Mouse (Mus musculus): ENCODE results near the gene Usp47. TPM values are rescaled to one million over a fixed set of nuclear protein-coding genes. Genes with fewer than 3 reads are reported as not detected.

The Usp47 gene
- polyA plus RNA-seq, 1 experiment from 2014 or later: 82.0 TPM

DNA sequence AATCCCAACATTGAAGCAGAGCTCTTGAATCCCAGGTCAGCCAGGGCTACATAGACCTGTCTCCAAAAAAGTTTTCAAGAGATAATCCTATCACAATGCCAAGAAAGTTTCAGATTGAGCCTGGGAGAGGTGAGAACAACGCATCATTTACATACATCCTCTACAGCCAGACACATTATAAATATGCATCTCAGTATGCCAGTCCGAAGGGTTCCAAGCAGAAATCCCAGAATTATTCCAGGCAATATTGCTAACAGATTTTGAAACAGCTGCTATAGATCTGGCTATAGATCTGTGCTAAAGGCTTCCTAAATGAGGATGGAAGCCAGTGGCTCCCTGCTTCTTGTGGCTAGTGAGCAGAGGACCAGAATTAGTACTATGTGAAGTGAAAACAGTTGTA, 77.6 kb downstream of the Usp47 start:
- Histone ChIP-seq H3K36me3 (ENCODE audit: control insufficient read depth, insufficient read depth, low read length) (peaks cover 79% of the 10 kb centered on the region), H3K4me2 (ENCODE audit: low read length) (no peak overlapping the region), H3K9me3 (replicated peaks; ENCODE audit: control insufficient read depth, low read length) (no peaks in the 10 kb centered on the region), H3K27me3 (replicated peaks; ENCODE audit: control insufficient read depth, insufficient read depth, low read length) (no peaks in the 10 kb centered on the region), H3K4me3 (ENCODE audit: low read depth, low read length) (no peak overlapping the region), H3K27ac (ENCODE audit: low read depth, low read length) (0 out of 2 replicates have a peak overlapping the region, but pooled peaks have one; percentile 9), H3K9ac (ENCODE audit: low read length) (no peak overlapping the region), H3K4me1 (ENCODE audit: control insufficient read depth, insufficient read depth, low read length) (no peaks in the 10 kb centered on the region)
- WGBS: 79% methylated on average over 2 of the region's 2 CpGs
- ATAC-seq (peak; percentile 55; the same call in 1 of the 2 replicates), DNase-seq (ENCODE audit: low spot score) (peak; percentile 40)

DNA sequence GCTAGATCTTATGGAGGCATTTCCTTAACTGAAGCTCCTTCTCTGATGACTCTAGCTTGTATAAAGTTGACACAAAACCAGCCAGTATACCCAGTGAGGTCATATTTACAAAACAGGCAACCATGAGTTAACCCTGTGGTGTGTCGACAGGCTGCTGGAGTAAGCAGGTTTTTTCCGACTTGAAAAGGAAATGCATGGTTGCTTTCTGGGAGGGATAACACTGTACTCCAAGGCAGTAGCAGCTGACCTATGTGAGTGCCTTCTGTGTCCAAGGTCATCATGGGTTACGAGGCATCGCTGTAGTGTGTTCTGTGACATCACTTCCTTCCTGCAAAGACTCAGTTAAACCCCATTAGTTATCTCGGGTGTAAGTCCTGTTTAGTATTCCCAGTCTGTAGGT, 79.6 kb downstream of the Usp47 start:
- Histone ChIP-seq H3K4me3 (ENCODE audit: low read depth, low read length) (no peak overlapping the region), H3K36me3 (ENCODE audit: control insufficient read depth, insufficient read depth, low read length) (peaks cover 82% of the 10 kb centered on the region), H3K27ac (ENCODE audit: low read depth, low read length) (no peak overlapping the region), H3K4me2 (ENCODE audit: low read length) (no peak overlapping the region), H3K4me1 (ENCODE audit: control insufficient read depth, insufficient read depth, low read length) (no peaks in the 10 kb centered on the region), H3K9ac (ENCODE audit: low read length) (no peak overlapping the region), H3K9me3 (replicated peaks; ENCODE audit: control insufficient read depth, low read length) (no peaks in the 10 kb centered on the region), H3K27me3 (replicated peaks; ENCODE audit: control insufficient read depth, insufficient read depth, low read length) (no peaks in the 10 kb centered on the region)
- 89% methylated on average over 5 of the region's 5 CpGs for WGBS
- no peak for ATAC-seq
- no peak for DNase-seq (ENCODE audit: low spot score)

DNA sequence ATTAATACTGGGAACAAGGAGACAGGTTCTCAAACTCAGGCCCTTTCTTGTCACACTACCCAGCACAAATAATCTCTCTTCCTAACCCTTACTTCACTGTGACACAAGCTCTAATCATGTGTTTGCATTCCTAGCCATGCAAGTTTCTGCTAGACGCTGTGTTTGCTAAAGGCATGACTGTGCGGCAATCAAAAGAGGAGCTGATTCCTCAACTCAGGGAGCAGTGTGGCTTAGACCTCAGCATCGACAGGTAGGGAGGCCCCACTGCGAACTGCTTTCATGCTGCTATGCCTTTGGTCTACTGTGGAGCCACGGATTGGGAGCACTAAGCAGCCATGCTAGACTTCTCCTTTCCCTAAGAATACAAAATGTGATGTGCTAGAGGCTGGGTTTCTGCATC, 80.5 kb downstream of the Usp47 start:
- no peak overlapping the region for H3K4me3 ChIP-seq (ENCODE audit: low read depth, low read length)

DNA sequence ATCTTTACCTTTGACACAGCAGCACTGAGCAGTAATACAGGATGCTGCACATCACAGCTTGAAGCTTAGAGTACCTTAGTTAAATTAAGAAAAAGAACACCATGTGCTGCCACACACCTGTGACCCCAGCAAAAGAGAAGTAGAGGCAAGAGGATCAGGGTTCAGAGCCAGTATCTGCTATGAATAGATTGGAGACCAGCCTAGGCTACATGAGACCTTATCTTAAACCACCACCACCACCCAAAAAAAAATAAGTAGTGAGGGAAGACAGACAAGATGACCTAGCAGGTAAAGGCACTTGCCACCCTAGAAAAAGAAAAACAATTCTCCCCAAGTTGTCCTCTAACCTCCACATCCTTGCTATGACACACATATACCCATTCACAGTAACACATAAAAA, 85.5 kb downstream of the Usp47 start:
- ATAC-seq (no peak), DNase-seq (ENCODE audit: low spot score) (no peak)
- Histone ChIP-seq H3K9me3 (replicated peaks; ENCODE audit: control insufficient read depth, low read length) (no peaks in the 10 kb centered on the region), H3K4me3 (ENCODE audit: low read depth, low read length) (no peak overlapping the region), H3K4me1 (ENCODE audit: control insufficient read depth, insufficient read depth, low read length) (no peaks in the 10 kb centered on the region), H3K9ac (ENCODE audit: low read length) (no peak overlapping the region), H3K36me3 (ENCODE audit: control insufficient read depth, insufficient read depth, low read length) (peaks cover 81% of the 10 kb centered on the region), H3K27ac (ENCODE audit: low read depth, low read length) (no peak overlapping the region), H3K4me2 (ENCODE audit: low read length) (no peak overlapping the region), H3K27me3 (replicated peaks; ENCODE audit: control insufficient read depth, insufficient read depth, low read length) (no peaks in the 10 kb centered on the region)

More for the DNA sequence above, 80.5 kb downstream of the Usp47 start:
- WGBS: 91% methylated on average over 5 of the region's 5 CpGs
- ATAC-seq: no peak
- H3K9ac ChIP-seq (ENCODE audit: low read length): no peak overlapping the region
- no peak overlapping the region for H3K27ac ChIP-seq (ENCODE audit: low read depth, low read length)
- peaks cover 83% of the 10 kb centered on the region for H3K36me3 ChIP-seq (ENCODE audit: control insufficient read depth, insufficient read depth, low read length)
- DNase-seq (ENCODE audit: low spot score): no peak
- no peak overlapping the region for H3K4me2 ChIP-seq (ENCODE audit: low read length)
- H3K4me1 ChIP-seq (ENCODE audit: control insufficient read depth, insufficient read depth, low read length): no peaks in the 10 kb centered on the region
- no peaks in the 10 kb centered on the region for H3K27me3 ChIP-seq (replicated peaks; ENCODE audit: control insufficient read depth, insufficient read depth, low read length)
- H3K9me3 ChIP-seq (replicated peaks; ENCODE audit: control insufficient read depth, low read length): no peaks in the 10 kb centered on the region

DNA sequence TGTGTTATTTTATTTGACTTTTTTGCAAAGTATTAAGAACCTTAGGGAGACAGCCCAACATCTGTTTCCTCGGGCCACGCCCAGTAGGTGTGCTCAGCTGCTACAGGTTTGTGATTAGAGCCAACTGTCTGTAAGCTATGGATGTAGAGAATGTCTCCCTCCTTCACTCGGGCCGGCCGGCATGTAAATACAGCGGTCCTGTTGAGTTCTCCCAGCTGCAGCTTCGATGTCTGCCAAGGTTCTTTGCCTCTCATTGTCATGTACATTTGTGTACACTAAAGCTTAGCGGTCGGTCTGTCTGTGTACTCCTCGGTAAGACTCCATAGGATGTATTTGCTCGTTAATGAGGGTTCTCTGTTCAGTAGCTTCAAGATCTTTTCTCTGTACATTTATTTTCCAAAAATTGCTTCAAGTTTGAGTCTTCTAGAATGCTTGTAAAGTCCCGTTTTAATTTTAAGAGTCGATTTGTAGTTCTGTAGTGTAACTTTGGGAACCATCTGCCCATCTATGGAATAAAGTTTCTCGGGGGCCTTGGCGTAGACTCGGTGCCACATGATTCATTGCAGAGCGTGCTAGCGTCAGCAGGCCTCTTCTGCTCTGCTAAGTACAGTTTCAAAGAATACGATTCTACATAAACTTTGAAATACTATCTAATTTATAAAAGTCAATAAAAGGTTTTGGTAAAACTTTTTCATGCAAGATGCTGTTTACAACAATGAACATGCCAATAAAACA, 87.5 kb downstream of the Usp47 start:
- no peak for ATAC-seq
- H3K4me2 ChIP-seq (ENCODE audit: low read length): no peak overlapping the region
- peaks cover 67% of the 10 kb centered on the region for H3K36me3 ChIP-seq (ENCODE audit: control insufficient read depth, insufficient read depth, low read length)
- H3K4me1 ChIP-seq (ENCODE audit: control insufficient read depth, insufficient read depth, low read length): no peaks in the 10 kb centered on the region
- H3K4me3 ChIP-seq (ENCODE audit: low read depth, low read length): no peak overlapping the region
- no peaks in the 10 kb centered on the region for H3K9me3 ChIP-seq (replicated peaks; ENCODE audit: control insufficient read depth, low read length)
- DNase-seq (ENCODE audit: low spot score): no peak
- no peaks in the 10 kb centered on the region for H3K27me3 ChIP-seq (replicated peaks; ENCODE audit: control insufficient read depth, insufficient read depth, low read length)
- H3K9ac ChIP-seq (ENCODE audit: low read length): no peak overlapping the region
- WGBS: 78% methylated on average over 19 of the region's 19 CpGs
- no peak overlapping the region for H3K27ac ChIP-seq (ENCODE audit: low read depth, low read length)

DNA sequence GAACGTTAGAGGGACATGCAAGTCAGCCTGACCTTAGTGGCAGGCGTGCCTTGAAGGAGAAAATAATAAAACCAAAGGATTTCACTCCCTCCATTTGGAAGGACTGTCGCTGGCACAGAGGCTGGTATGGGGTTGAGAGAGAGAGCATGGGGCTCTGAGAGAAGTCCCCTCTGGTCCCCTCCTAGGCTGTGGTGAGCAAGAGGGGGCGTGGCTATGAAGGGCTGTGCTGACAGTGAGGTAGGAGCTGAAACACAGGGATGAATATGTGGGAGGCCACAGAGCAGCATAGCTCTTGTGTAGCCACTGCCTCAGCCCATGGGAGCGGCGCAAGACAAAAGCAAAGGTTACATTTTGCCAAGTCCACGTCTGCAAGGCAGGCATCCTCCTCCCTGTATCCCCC, 94.2 kb downstream of the Usp47 start:
- ATAC-seq (no peak), DNase-seq (ENCODE audit: low spot score) (no peak)
- Histone ChIP-seq H3K27ac (ENCODE audit: low read depth, low read length) (no peak overlapping the region), H3K4me2 (ENCODE audit: low read length) (no peak overlapping the region), H3K4me3 (ENCODE audit: low read depth, low read length) (no peak overlapping the region), H3K9ac (ENCODE audit: low read length) (no peak overlapping the region), H3K27me3 (replicated peaks; ENCODE audit: control insufficient read depth, insufficient read depth, low read length) (no peaks in the 10 kb centered on the region), H3K36me3 (ENCODE audit: control insufficient read depth, insufficient read depth, low read length) (peaks cover 14% of the 10 kb centered on the region; the same call in 1 of the 2 replicates), H3K4me1 (ENCODE audit: control insufficient read depth, insufficient read depth, low read length) (no peaks in the 10 kb centered on the region), H3K9me3 (replicated peaks; ENCODE audit: control insufficient read depth, low read length) (no peaks in the 10 kb centered on the region)
- WGBS: 81% methylated on average over 7 of the region's 7 CpGs

DNA sequence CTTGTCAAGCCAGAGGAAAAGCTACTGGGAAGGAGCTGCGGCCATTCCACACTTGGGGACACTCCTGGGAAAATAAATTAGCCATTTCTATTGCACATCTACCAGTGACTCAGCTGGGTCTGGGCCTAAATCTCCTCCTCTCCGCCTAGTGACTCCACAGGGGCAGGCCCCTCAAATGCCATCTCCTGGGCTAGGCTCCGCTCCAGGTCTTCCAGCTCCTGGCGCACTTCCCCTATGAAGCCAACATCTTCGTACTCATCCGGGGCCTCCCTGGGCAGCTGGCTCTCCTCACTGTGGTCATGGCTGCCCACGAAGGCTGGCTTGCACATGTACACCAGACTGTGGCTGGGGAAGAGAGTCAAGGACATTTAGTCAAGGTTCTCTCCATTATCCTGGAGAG, 94.8 kb downstream of the Usp47 start:
- H3K4me1 ChIP-seq (ENCODE audit: control insufficient read depth, insufficient read depth, low read length): no peaks in the 10 kb centered on the region
- no peak overlapping the region for H3K4me2 ChIP-seq (ENCODE audit: low read length)
- no peaks in the 10 kb centered on the region for H3K9me3 ChIP-seq (replicated peaks; ENCODE audit: control insufficient read depth, low read length)
- no peaks in the 10 kb centered on the region for H3K27me3 ChIP-seq (replicated peaks; ENCODE audit: control insufficient read depth, insufficient read depth, low read length)
- no peak for ATAC-seq
- no peak overlapping the region for H3K27ac ChIP-seq (ENCODE audit: low read depth, low read length)
- H3K36me3 ChIP-seq (ENCODE audit: control insufficient read depth, insufficient read depth, low read length): peaks cover 8% of the 10 kb centered on the region; the same call in 1 of the 2 replicates
- no peak for DNase-seq (ENCODE audit: low spot score)
- no peak overlapping the region for H3K9ac ChIP-seq (ENCODE audit: low read length)
- 91% methylated on average over 7 of the region's 7 CpGs for WGBS
- H3K4me3 ChIP-seq (ENCODE audit: low read depth, low read length): no peak overlapping the region

DNA sequence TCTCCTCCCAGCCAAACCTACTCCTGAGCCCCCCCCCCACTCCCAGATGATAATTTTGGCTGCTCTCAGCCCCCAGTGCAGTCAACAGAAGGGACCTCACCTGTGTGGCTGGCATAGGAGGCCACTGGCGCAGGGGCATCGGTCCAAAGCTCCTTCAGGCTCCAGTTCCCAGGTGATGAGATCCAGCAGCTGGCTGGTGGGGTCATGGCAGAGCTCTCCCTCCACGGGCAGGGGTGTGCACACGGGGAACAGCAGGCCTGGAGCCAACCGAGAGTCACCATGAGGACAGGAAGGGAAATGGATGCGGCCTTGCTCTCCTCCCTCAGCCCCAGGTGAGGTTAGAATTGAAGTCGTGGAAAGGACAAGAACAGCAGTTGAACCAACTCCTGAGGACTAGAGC, 95.9 kb downstream of the Usp47 start:
- DNase-seq (ENCODE audit: low spot score) (no peak), ATAC-seq (no peak)
- Histone ChIP-seq H3K27ac (ENCODE audit: low read depth, low read length) (no peak overlapping the region), H3K36me3 (ENCODE audit: control insufficient read depth, insufficient read depth, low read length) (0 out of 2 replicates have a peak, but pooled peaks cover under 1% of the 10 kb centered on the region), H3K27me3 (replicated peaks; ENCODE audit: control insufficient read depth, insufficient read depth, low read length) (no peaks in the 10 kb centered on the region), H3K4me1 (ENCODE audit: control insufficient read depth, insufficient read depth, low read length) (no peaks in the 10 kb centered on the region), H3K9me3 (replicated peaks; ENCODE audit: control insufficient read depth, low read length) (no peaks in the 10 kb centered on the region), H3K4me3 (ENCODE audit: low read depth, low read length) (no peak overlapping the region), H3K9ac (ENCODE audit: low read length) (no peak overlapping the region), H3K4me2 (ENCODE audit: low read length) (no peak overlapping the region)
- 87% methylated on average over 7 of the region's 7 CpGs for WGBS
